Mouse (Mus musculus): ENCODE measurements at regions not wholly inside any gene's neighbourhood (a gene's known extent, or its start where the extent isn't known, plus 50 kb on each side); places are given as distances from the start of the nearest gene placed in this dataset.

DNA sequence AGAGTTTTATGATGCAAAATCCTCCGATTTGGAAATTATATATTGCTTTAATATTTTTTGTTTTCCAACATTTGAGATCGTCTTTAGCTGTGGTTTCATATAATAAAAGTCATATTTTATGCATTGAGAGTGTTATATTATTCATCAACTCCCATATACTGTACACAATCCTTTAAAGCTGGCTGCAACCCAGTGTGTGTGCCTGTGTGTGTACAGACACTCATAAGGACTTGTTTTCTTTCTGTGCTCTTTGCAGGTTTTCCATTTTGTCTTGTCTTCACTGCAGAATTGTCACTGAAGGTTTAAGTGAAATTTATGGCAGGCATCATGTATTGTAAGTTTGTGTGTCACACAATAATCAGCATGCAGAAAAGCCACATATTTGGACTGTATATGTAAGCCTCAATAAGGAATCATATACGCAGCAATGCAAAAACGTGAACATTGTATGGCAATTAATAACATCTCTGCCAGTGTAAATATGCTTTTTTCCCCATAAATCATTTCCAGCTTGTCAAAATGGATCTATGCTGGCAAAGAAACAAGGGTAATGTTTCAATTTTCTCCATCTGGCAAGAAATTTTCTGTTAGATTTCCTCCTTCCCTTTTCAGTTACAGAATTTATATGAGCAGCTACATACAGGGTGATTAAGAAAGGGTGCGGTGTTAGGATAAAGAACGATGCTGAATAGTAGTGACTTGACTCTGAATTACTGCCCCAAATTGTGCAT is 342.4 kb upstream of the Pkn2 start:
- Histone ChIP-seq H3K27me3 (replicated peaks) (no peaks in the 10 kb centered on the region), H3K9me3 (replicated peaks) (no peaks in the 10 kb centered on the region), H3K27ac (no peak overlapping the region), H3K4me1 (no peaks in the 10 kb centered on the region), H3K4me3 (no peak overlapping the region), H3K36me3 (no peaks in the 10 kb centered on the region), H3K4me2 (no peak overlapping the region), H3K9ac (no peak overlapping the region)
- no peak for ATAC-seq
- WGBS (ENCODE audit: insufficient replicate concordance), result 66% methylated on average over 6 of the region's 6 CpGs

DNA sequence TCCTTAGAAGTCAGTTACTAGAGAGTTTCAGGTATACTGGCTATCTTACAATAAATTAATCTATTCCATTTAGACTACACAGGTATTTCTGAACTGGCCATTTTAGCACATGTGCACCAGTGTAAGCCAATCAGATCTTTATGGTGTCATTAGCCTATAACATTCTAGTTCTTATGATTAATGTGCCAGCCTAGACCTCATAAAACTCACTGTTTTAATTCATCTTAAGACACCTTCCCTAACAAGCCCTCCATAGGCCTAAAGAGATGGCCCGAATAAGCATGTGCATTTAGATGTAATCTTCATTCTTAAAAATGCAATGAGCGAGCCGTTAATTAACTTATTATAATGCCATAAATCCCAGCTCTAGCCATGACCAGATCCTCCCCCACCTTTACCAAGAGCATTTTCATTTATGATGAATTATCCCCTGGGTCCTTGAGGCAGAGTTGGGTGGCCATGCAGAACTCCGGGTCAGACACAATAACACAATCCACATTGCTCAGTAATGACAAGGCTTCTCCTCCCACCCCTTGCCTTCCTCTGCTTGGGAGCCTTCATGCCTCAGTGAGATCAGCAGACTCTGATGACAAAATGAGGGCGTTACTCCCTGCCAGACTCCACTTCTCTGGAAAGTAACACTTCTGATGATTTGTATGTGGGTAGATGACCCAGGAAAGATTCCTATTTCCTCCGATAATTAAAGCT is 311.6 kb upstream of the Pkn2 start:
- ATAC-seq, result no peak
- WGBS (ENCODE audit: insufficient replicate concordance), result 68% methylated on average over 6 of the region's 6 CpGs

DNA sequence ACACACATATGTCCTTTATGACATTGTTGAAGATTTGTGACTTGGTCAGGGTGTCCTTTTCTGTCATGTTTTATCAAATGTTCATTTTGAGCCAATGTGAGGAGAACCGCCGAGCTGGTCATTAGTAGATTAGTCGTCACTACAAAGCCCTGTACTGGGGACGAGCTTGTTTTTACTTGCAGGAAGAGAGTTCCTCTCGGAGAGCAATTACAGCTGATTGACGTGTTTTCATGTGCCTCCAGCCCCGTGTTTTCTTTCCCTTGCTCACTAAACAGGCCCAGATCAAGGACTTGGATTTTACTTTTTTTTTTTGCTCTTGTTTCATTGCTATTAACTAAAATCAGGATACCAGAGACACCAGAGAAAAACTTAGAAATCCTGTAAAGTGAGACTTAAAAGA is 307.1 kb upstream of the Pkn2 start:
- H3K4me3 ChIP-seq, result no peak overlapping the region
- 50% methylated on average over 7 of the region's 7 CpGs for WGBS (ENCODE audit: insufficient replicate concordance)
- no peak overlapping the region for H3K27ac ChIP-seq
- H3K9ac ChIP-seq, result no peak overlapping the region
- no peaks in the 10 kb centered on the region for H3K36me3 ChIP-seq
- H3K9me3 ChIP-seq (replicated peaks), result no peaks in the 10 kb centered on the region
- H3K27me3 ChIP-seq (replicated peaks), result no peaks in the 10 kb centered on the region
- no peaks in the 10 kb centered on the region for H3K4me1 ChIP-seq
- no peak overlapping the region for H3K4me2 ChIP-seq
- no peak for ATAC-seq

More for the DNA sequence above, 311.6 kb upstream of the Pkn2 start:
- Histone ChIP-seq H3K36me3 (no peaks in the 10 kb centered on the region), H3K27me3 (replicated peaks) (no peaks in the 10 kb centered on the region), H3K4me1 (no peaks in the 10 kb centered on the region), H3K9me3 (replicated peaks) (no peaks in the 10 kb centered on the region), H3K27ac (no peak overlapping the region), H3K4me3 (no peak overlapping the region), H3K4me2 (no peak overlapping the region), H3K9ac (no peak overlapping the region)

DNA sequence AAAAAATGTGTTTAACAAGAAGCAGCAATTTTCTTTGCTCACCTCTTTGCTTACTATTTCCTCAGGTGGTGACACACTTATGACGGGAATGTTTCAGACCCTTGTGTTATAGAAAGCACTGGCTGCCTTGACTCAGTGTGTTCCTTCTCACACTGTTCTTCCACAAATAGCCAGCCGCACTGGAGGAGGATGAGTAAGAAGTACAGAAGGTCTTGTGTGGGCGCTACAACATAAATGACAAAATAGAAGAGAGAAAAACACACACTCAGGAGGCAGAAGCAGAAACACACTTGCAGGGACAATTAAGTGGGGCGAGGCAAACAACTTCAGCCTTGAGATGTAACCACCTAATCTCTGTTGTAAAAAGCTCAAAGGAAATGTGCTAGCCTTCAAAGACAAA is 292.2 kb upstream of the Pkn2 start:
- no peak for ATAC-seq
- no peak overlapping the region for H3K4me3 ChIP-seq
- H3K9me3 ChIP-seq (replicated peaks), result no peaks in the 10 kb centered on the region
- H3K36me3 ChIP-seq, result no peaks in the 10 kb centered on the region
- 65% methylated on average over 4 of the region's 4 CpGs for WGBS (ENCODE audit: insufficient replicate concordance)
- H3K4me1 ChIP-seq, result no peaks in the 10 kb centered on the region
- no peak overlapping the region for H3K9ac ChIP-seq
- H3K4me2 ChIP-seq, result no peak overlapping the region
- no peaks in the 10 kb centered on the region for H3K27me3 ChIP-seq (replicated peaks)
- H3K27ac ChIP-seq, result no peak overlapping the region

DNA sequence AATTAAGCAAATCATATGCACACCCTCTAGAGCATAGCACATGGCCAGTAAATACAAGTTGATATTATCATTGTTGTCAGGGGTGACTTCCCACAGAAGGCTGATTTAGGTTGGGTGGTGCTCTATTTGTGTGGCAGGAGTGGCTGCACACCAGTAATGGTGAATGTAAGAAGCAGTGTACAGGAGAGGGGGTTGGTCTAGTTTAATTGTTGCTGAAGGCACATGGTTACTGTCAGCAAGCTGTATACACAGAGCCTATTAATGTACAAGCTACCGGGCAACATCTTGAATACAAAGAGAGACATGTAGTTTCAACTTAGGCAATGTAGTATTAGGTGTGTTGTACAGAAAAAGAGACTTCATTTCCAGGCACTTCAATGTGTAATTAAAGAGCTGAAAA is 280.6 kb upstream of the Pkn2 start:
- H3K27me3 ChIP-seq (replicated peaks), result no peaks in the 10 kb centered on the region
- H3K4me2 ChIP-seq, result no peak overlapping the region
- H3K9ac ChIP-seq, result no peak overlapping the region
- no peaks in the 10 kb centered on the region for H3K4me1 ChIP-seq
- 75% methylated on average over 1 of the region's 1 CpGs for WGBS (ENCODE audit: insufficient replicate concordance)
- H3K9me3 ChIP-seq (replicated peaks), result no peaks in the 10 kb centered on the region
- ATAC-seq, result no peak
- H3K4me3 ChIP-seq, result no peak overlapping the region
- H3K27ac ChIP-seq, result no peak overlapping the region
- H3K36me3 ChIP-seq, result no peaks in the 10 kb centered on the region

DNA sequence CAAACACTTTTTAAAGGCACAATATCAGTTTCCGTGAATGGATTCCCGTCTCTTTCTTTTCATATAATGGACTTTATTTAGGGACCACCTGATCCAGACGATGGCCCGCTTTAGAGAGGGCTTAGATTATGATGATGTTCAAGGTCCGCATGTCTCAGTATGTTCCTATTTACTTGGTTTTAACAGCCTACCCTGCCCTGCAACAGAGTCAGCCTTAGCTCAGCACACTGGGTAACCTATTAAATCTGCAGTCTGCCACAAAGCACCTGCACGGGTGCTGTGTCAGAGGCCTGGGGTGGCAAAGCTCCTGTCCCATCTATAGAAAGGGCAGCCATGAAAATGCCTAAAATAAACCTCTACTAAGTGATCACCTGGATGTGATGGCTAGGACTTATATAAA is 280.2 kb upstream of the Pkn2 start:
- no peaks in the 10 kb centered on the region for H3K27me3 ChIP-seq (replicated peaks)
- 79% methylated on average over 6 of the region's 6 CpGs for WGBS (ENCODE audit: insufficient replicate concordance)
- no peak overlapping the region for H3K9ac ChIP-seq
- H3K4me3 ChIP-seq, result no peak overlapping the region
- no peak overlapping the region for H3K4me2 ChIP-seq
- H3K4me1 ChIP-seq, result no peaks in the 10 kb centered on the region
- no peaks in the 10 kb centered on the region for H3K9me3 ChIP-seq (replicated peaks)
- no peak for ATAC-seq
- no peak overlapping the region for H3K27ac ChIP-seq
- H3K36me3 ChIP-seq, result no peaks in the 10 kb centered on the region

DNA sequence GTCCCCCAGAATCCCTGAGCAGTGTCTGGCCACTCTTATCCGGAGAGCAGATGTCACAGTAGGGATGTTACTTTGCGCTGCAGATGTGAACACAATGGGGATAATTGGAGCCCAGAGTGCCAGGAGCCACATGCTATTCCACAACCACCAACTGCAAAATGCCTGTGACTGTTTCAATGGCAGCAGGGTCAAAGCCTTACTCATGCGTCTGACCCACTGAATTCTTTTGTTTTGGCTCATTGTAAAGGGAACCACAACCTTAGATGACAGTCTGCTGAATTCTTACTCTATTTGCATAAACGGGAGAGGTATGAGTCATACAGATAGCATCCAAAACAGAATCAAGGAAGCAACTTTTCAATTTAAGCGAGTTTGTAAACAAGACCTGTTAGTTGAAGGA is 276.8 kb upstream of the Pkn2 start:
- H3K4me2 ChIP-seq, result no peak overlapping the region
- WGBS (ENCODE audit: insufficient replicate concordance), result 21% methylated on average over 5 of the region's 5 CpGs
- no peak overlapping the region for H3K4me3 ChIP-seq
- ATAC-seq, result no peak
- no peaks in the 10 kb centered on the region for H3K36me3 ChIP-seq
- H3K27me3 ChIP-seq (replicated peaks), result no peaks in the 10 kb centered on the region
- no peaks in the 10 kb centered on the region for H3K9me3 ChIP-seq (replicated peaks)
- H3K4me1 ChIP-seq, result no peaks in the 10 kb centered on the region
- no peak overlapping the region for H3K27ac ChIP-seq
- no peak overlapping the region for H3K9ac ChIP-seq

DNA sequence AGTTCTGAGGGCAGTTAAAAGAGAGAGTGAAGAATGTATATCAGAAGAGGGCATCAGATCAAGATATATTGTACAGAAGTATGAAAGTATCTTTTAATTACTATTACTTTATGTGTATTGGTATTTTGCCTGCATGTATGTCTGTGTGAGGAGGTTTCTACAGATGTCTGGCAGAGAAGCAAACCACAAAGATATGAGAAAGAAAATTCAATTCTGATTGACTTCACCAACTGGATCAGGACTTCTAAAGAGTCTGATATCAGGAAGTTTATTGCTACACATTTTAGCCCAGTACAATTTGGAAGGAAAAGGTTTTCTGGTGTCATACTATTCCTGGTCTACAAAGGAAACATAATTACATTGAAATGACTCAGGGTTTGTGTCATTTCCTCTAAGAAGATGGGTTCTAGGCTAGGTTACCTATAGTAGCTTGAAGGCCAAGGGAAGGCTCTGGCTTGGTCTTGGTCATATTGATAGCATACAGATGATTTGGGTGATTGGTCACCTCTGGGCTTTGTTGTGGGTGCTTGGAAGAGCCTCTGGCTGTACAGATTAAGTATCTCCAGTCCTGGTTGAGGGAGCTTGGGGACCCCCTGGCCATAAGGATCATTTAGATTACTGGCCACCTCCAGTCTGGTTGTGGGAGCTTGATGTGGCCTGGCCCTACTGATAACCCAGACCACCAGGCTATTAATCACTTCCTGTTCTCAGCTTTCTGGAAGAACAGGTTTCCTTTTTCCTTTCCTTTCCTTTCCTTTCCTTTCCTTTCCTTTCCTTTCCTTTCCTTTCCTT is 275.1 kb upstream of the Pkn2 start:
- H3K27me3 ChIP-seq (replicated peaks), result no peaks in the 10 kb centered on the region
- no peak overlapping the region for H3K4me2 ChIP-seq
- no peaks in the 10 kb centered on the region for H3K36me3 ChIP-seq
- H3K4me3 ChIP-seq, result no peak overlapping the region
- no peak overlapping the region for H3K27ac ChIP-seq
- H3K4me1 ChIP-seq, result no peaks in the 10 kb centered on the region
- ATAC-seq, result no peak
- no peaks in the 10 kb centered on the region for H3K9me3 ChIP-seq (replicated peaks)
- H3K9ac ChIP-seq, result no peak overlapping the region

DNA sequence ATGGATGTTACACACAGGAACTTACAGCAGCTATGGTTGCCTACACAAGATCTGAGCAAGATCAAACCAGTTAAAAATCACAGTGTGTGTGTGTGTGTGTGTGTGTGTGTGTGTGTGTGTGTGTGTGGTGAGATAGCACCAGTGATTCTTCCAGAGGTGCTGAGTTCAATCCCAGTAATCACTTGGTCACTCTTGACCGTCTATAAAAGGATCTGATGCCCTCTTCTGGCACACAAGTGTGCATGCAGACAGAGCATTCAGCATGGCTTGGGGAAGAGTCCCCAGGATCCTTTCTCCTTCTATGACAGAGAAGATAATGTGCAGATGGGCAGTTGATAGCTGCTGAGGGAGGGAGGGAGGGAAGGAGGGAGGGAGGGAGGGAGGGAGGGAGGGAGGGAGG is 274.4 kb upstream of the Pkn2 start:
- H3K27me3 ChIP-seq (replicated peaks), result no peaks in the 10 kb centered on the region
- no peaks in the 10 kb centered on the region for H3K36me3 ChIP-seq
- no peak overlapping the region for H3K4me3 ChIP-seq
- WGBS (ENCODE audit: insufficient replicate concordance), result 36% methylated on average over 1 of the region's 1 CpGs
- H3K4me2 ChIP-seq, result no peak overlapping the region
- no peaks in the 10 kb centered on the region for H3K9me3 ChIP-seq (replicated peaks)
- no peak overlapping the region for H3K27ac ChIP-seq
- no peak overlapping the region for H3K9ac ChIP-seq
- ATAC-seq, result no peak
- H3K4me1 ChIP-seq, result no peaks in the 10 kb centered on the region

DNA sequence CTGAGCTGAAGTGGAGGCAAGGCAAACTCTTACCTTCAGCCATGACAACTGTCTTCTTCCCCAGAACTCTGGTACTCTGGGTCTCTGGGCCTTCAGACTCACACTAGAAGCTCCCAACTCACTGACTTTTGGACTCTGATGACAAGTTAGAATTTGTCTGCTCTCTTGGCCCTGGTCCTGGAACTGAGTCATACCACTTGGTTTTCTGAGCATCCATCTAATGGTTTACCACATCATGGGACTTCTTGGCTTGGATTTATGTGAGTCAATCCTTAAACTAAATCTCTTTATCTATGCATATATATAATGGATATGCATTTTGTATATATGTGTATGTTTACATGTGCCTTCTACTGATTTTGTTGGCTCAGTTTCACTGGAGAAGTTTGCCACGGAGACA is 273.8 kb upstream of the Pkn2 start:
- ATAC-seq, result no peak
- WGBS (ENCODE audit: insufficient replicate concordance), result 71% methylated on average over 1 of the region's 1 CpGs
- no peaks in the 10 kb centered on the region for H3K9me3 ChIP-seq (replicated peaks)

DNA sequence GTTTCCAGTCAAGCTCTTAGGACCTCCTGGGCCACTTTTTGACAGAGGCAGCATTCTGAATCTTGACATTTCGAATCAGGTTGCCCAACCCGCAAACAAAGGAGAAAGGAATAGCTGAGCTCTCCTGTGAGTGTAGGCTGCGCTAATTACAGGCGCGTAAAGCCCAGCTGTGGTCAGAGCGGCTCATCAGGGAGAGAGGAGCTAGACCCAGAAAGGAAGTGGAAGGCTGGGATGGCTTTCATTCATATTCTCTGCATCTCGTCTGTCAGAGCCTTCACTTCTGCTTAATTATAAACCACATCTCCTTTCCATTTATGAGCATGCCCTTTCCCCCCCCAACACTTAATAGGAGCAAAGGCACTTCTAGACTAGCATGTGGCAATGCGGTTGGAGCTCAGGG is 265.7 kb upstream of the Pkn2 start:
- WGBS (ENCODE audit: insufficient replicate concordance), result 31% methylated on average over 8 of the region's 8 CpGs
- no peak overlapping the region for H3K4me2 ChIP-seq
- no peaks in the 10 kb centered on the region for H3K36me3 ChIP-seq
- H3K9ac ChIP-seq, result no peak overlapping the region
- no peak for ATAC-seq
- no peaks in the 10 kb centered on the region for H3K4me1 ChIP-seq
- no peak overlapping the region for H3K4me3 ChIP-seq
- H3K9me3 ChIP-seq (replicated peaks), result no peaks in the 10 kb centered on the region
- H3K27ac ChIP-seq, result no peak overlapping the region
- no peaks in the 10 kb centered on the region for H3K27me3 ChIP-seq (replicated peaks)

More for the DNA sequence above, 273.8 kb upstream of the Pkn2 start:
- H3K4me1 ChIP-seq, result no peaks in the 10 kb centered on the region
- no peaks in the 10 kb centered on the region for H3K27me3 ChIP-seq (replicated peaks)
- no peaks in the 10 kb centered on the region for H3K36me3 ChIP-seq
- no peak overlapping the region for H3K4me3 ChIP-seq
- H3K4me2 ChIP-seq, result no peak overlapping the region
- H3K9ac ChIP-seq, result no peak overlapping the region
- no peak overlapping the region for H3K27ac ChIP-seq

DNA sequence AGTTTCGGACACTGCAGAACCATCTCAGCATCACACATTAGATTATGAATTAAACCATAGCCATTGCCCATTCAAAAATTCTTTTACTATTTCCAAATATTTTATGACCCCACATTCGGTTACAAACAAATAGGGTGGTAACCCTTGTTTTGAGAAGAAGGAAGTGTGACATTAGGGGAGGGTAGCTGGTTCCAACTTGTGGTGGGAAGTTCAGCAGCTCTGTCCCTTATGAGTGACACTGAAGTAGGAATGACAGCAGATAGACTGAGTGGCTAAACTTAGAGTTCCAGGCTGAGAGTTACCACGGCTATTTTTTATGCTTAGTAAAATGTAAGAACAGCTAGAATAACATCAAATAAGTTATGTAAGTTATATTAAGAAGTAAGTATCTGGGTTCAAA is 257.1 kb upstream of the Pkn2 start:
- no peak overlapping the region for H3K4me2 ChIP-seq
- H3K9ac ChIP-seq, result no peak overlapping the region
- H3K4me3 ChIP-seq, result no peak overlapping the region
- 73% methylated on average over 3 of the region's 3 CpGs for WGBS (ENCODE audit: insufficient replicate concordance)
- no peaks in the 10 kb centered on the region for H3K36me3 ChIP-seq
- no peak for ATAC-seq
- H3K9me3 ChIP-seq (replicated peaks), result no peaks in the 10 kb centered on the region
- no peaks in the 10 kb centered on the region for H3K4me1 ChIP-seq
- H3K27me3 ChIP-seq (replicated peaks), result no peaks in the 10 kb centered on the region
- no peak overlapping the region for H3K27ac ChIP-seq
